Mouse (Mus musculus): ENCODE results near the gene Nt5c3b.

DNA sequence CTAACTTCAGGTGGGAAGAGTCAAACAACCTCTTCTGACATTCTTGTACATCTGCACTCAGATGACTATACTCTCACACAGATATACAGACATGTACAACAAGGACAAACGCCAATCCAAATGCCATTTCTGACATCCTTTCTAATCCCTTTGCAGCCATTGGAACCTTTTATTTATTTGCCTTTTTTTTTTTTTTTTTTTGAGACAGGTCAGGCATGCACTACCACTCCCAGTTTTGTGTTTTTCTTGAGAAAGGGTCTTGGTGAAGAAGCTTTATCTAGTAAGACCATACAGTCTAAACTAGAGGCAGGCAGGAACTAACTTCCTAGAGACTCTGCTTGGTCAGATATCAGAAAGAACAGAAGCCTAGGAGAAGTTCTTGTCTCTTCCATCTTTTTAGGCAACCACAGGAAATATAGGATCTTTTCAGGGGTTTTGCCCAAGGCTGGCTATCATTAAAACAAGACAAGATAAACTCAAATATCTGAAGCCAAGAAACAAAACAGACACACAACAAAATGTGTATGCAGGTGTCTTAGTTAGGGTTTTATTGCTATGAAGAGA, 23.7 kb upstream of the Nt5c3b start:
- TF ChIP-seq CTCF (conservative IDR thresholded peaks at IDR 0.05; ENCODE audit: insufficient read depth, insufficient read length, low read depth, low read length) (no peak), POLR2A (IDR thresholded peaks at IDR 0.05; ENCODE audit: low read depth, low read length) (no peak)

Measured in kidney, adult 2 months (tissue).